Mouse (Mus musculus): Measurements from ENCODE around the gene Ctdspl.

Ctdspl gene

DNA sequence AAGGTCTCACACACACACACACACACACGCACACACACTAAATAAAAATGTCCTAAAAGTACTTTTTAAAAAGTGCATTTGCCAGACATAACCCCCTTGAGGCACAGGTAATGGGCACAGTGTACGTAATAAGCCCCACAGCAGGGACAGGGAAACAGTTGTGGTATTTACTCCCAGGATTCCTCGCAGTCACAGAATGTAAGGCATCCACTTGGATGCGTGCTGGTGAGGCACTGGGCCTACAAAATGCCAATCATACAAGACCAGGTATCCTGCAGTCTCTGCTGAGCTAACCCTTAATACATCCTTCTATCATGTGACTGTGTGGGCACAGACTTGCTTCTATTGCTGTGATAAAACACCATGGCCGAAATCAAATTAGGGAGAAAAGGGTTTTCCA is 22.2 kb downstream of the Ctdspl start:
- no peak for DNase-seq (ENCODE audit: extremely low spot score, low spot score)

GRCm38 (mm10) chr9:118949124-118949523 is 22.9 kb downstream of the Ctdspl start:
- no peak for DNase-seq (ENCODE audit: extremely low spot score, low spot score)

DNA sequence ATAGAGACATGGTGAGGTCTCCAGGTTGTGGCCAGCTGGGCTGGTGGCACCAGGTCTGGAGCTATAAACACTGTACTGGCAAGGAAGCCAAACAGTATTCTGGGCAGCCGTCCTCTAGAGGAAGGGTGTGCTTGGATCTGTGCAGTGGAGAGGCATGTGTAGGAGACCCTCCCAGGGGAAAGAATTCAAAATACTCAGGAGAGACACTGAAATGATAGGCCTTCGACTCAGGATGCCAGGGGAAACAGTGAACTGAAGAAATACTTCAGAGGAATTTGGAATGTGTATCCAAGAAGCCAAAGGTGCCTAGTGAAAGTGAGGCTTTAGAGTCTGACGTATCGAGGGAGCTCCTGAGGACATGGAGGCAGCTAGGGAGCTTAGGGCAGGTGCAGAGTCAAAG is 23.4 kb downstream of the Ctdspl start:
- no peak for DNase-seq (ENCODE audit: extremely low spot score, low spot score)

DNA sequence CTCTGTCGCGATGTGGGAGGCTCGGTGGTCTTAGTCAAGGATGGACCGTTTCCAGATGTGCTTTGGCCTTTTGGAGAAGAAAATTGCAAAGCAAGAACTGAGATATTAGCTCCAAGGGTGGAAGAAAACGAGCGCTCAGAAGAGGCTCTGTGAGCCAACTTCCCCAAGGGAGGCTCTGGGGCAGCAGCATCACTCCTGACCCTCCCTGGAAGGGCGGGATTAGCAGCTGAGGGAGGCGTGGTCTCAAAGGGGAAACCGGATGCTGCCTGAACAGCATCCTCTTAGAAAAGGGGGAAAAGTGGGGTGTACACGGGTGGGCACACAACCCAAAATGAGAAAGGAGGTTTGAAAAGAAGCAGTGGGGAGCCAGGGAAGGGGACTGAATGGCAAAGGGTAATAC is 23.8 kb downstream of the Ctdspl start:
- DNase-seq (ENCODE audit: extremely low spot score, low spot score) = no peak

DNA sequence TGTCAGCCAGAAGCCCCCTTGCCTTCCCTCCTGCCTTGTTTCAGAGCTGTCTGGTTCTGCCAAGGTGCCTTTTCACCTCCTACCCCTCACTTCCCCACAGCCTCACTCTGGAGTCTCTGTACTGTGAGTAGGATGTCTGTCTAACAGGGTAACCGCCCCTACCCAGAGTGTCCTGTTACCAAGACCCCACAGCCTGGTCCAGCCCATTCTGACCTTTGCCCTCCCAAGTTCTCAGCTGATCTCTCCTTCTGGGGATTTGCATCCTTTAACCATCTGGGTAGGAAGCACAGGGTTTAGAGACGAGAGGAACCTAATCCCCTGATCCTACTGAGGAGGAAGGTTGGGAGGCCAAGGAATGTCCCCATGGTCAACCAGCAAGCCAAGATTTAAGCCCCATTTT is 24.5 kb downstream of the Ctdspl start:
- DNase-seq (ENCODE audit: extremely low spot score, low spot score) = no peak

DNA sequence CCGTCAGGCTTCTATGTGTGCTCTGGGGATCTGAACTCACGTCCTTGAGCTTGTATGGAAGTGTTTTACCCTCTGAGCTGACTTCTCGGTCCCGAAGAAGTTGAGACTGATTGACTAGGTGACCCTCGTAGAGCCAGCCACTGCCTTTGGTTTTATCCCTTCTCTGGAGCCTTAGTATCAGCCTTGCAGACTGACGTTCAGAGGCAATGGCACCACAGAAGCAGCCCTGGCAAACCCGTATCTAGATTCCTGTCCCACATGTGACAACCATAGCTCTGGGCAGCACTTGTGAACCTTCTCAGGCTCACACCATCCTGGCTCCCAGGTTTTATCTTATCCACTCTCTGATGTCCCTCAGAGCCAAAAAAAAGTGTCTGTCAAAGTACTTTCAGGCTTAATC is 25.1 kb downstream of the Ctdspl start:
- no peak for DNase-seq (ENCODE audit: extremely low spot score, low spot score)

GRCm38 (mm10) chr9:118952180-118952579 is 25.9 kb downstream of the Ctdspl start:
- no peak for DNase-seq (ENCODE audit: extremely low spot score, low spot score)

DNA sequence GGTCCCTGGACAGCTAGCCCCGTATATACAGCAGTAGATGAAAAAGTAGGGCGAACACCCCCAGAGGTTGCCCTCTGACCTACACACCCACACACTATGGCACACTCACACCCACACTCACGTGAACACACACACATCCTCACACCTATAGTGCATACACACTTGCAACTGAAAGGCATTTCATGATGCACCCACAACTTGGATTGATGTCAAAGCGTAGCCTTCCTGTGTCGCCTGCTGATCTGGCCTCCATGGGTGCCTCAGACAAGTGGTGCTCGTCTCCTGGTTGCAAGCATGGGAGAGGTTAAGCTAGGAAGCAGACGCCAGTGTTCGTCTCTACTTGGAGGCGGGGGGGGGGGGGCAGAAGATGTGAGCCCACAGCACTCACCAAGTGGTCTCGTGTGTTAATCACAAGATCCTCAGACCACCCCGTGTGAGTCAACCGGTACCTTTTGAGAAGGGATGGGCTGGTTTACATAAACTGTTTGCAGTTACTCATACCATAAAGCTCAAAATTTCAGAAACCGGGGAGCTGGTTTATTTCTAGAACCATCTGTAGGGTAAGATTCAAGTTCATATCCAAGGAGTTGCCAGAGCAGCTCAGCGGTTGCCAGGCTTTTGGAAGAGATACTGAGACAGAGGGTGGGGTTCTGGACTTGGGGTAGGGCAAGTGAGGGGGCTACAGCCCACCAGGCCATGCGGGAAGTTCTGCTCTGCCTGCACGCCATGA is 27.4 kb downstream of the Ctdspl start:
- DNase-seq (ENCODE audit: extremely low spot score, low spot score) = no peak

- DNase-seq (ENCODE audit: extremely low spot score, low spot score) = no peak
These were observed 32.5 kb downstream of the Ctdspl start for GRCm38 (mm10) chr9:118958802-118959201.

- peak; percentile 58 for DNase-seq (ENCODE audit: extremely low spot score, low spot score)
These were observed 34.3 kb downstream of the Ctdspl start for GRCm38 (mm10) chr9:118960415-118961091.

DNA sequence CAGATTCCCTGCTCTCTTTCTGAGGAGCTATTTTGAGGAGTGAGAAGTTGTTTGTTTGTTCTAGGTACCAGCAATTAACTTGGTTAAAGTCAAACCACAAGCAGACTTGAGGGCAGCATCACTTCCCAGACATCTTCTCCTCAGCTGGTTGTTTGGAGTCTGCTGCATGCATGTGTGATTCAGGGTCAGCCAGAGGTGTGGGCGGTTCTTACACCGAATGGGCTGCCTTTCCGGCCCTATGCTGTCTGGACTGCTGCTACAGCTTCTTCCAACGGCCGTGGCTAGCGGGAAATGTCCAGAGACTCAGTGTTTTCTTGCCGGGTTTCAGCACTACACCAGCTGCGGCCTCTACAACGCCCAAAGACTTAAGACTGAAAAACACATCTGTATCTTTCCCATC is 36.9 kb downstream of the Ctdspl start:
- no peak for DNase-seq (ENCODE audit: extremely low spot score, low spot score)

GRCm38 (mm10) chr9:118964263-118965034 is 38.2 kb downstream of the Ctdspl start:
- no peak for DNase-seq (ENCODE audit: extremely low spot score, low spot score)

DNA sequence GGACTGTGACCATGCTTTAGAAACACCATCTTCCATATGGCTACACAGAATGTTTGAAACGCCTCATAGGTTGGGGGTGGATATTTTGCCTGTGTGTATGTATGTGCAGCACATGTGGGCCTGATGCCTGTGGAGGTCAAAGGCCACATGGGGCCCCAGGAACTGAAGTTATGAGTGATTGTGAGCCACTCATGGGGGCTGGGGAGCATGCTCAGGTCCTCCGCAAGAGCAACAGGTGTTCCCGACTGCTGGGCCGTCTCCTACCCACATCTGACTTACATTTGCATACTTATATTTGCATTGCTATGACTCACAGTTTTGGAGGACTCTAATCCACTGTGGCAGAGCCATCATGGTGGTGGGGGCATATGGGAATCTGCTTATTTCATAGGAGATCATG is 43.6 kb downstream of the Ctdspl start:
- DNase-seq (ENCODE audit: extremely low spot score, low spot score) = no peak

DNA sequence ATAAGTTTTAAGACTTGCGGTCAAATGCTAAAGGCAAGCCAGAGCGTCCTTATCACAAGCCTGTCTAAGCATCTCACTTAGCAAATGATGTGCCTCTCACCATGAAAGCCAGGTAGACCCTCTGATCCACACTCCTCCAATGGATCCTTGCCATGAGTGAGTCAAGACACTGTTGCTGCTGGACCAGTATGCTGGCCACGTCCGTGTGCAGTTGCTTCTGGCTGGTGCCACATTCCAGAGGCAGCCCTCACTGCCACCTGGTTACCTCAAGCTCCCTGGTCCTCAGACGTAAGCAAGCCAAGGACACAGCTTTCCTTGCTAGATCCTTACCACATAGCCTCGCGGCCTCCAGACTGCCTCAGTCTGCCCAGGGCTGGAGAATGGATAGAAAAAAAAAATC is 46.8 kb downstream of the Ctdspl start:
- DNase-seq (ENCODE audit: extremely low spot score, low spot score) = no peak

GRCm38 (mm10) chr9:118973566-118973965 is 47.3 kb downstream of the Ctdspl start:
- no peak for DNase-seq (ENCODE audit: extremely low spot score, low spot score)

DNA sequence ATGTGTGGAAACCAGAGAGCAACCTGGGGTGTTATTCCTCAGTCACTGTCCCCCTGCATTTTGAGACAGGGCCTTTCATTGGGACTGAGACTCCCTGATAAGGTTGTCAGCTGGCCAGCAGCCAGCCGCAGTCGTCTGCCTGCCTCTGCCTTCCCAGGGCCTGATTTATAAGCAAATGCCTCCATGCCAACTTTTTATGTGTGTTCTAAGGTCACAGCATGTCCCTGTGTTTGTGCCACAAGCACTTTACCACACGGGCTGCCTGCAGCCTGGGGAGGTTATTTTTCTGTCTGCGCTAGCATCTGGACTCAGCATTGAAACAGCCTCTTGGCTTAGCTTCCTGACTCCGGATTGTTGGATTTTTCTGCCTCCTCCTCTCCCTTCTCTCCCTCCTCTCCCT is 47.9 kb downstream of the Ctdspl start:
- DNase-seq (ENCODE audit: extremely low spot score, low spot score) = no peak

DNA sequence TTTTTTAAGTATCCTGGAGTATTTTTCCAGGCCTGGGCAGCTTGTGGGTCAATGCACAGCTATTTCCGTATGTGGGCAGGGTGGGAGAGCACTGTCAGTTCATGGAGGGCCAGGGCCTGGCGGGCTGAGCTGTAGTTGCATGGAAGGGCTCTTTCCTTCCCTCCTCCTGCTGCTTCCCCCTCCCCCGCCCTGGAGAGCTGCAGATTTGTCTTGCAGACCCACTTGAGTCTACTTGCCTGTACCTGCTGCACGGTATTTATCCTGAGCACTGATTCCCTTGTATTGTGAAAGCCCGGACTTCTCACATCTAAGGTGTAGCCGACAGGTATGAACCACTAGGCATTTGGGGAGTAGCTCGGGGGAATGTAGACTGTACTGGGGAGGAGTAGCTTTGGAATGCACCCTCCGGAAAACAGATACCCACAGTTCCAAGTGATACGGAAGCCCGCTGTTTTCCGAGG is 49.0 kb downstream of the Ctdspl start:
- peak; percentile 42 for DNase-seq (ENCODE audit: extremely low spot score, low spot score)

GRCm38 (mm10) chr9:118975758-118976157 is 49.5 kb downstream of the Ctdspl start:
- DNase-seq (ENCODE audit: extremely low spot score, low spot score) = no peak

GRCm38 (mm10) chr9:118976561-118976960 is 50.3 kb downstream of the Ctdspl start:
- DNase-seq (ENCODE audit: extremely low spot score, low spot score) = no peak

GRCm38 (mm10) chr9:118977425-118977824 is 51.2 kb downstream of the Ctdspl start:
- no peak for DNase-seq (ENCODE audit: extremely low spot score, low spot score)

DNA sequence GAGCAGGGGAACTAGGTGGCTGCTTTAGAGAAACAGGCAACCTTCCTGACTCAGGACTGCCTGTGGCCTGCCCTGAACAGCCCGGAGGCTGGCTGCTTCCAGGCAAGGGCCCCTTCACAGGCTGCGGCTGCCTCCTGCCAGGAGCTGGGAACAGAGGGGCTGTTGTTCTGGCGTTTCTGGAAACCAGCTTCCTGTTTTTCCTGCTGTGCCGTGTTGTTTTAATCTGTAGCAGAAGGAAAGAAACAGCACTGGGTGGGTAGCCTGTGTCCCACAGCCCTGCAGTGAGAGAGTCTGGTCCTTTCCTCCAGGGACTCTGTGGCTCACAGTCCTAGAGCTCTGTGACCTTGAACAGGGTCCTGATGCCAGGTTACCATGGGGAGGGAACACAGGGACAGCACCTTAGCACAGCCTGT is 54.2 kb downstream of the Ctdspl start:
- DNase-seq (ENCODE audit: extremely low spot score, low spot score) = peak; percentile 46

All from neural tube, embryonic 10.5 days (tissue).